Mouse (Mus musculus) kidney, embryonic 16.5 days (tissue): Measurements from ENCODE around the gene Cxcl3. TPM values are rescaled to one million over a fixed set of nuclear protein-coding genes. Genes with fewer than 3 reads are reported as not detected.

ENCODE experiments used
- ATAC-seq: fragments of 200-750 bp; cut with Nextera tagmentation; 2 replicates; pipeline ENCODE4 v1.8.0; 2017; ENCODE audit warnings: moderate TSS enrichment; ENCODE audit not compliant: low FRiP score, low TSS enrichment
- H3K27ac ChIP-seq: fragments of 300-500 bp; sonication (generic); 2 replicates; pipeline ENCODE4 v1.5.1; 2014; ENCODE audit warnings: low read length
- H3K27me3 ChIP-seq: fragments of 300-500 bp; sonication (generic); 2 replicates; pipeline ENCODE4 v1.6.1; 2014; ENCODE audit warnings: low read length, control low read depth, mixed read lengths; ENCODE audit not compliant: insufficient read depth
- H3K36me3 ChIP-seq: fragments of 300-500 bp; sonication (generic); 2 replicates; pipeline ENCODE4 v1.6.1; 2014; ENCODE audit warnings: low read length, control low read depth, mixed read lengths; ENCODE audit not compliant: insufficient read depth
- H3K4me1 ChIP-seq: fragments of 300-500 bp; sonication (generic); 2 replicates; pipeline ENCODE4 v1.6.1; 2014; ENCODE audit warnings: low read length, control low read depth, mixed read lengths; ENCODE audit not compliant: insufficient read depth
- H3K4me2 ChIP-seq: fragments of 300-500 bp; sonication (generic); replicated peaks from 2 replicates; pipeline ENCODE4 v1.6.1; 2014; ENCODE audit warnings: low read depth, low read length
- H3K4me3 ChIP-seq: fragments of 300-500 bp; sonication (generic); 2 replicates; pipeline ENCODE4 v1.5.1; 2014; ENCODE audit warnings: mild to moderate bottlenecking, low read length
- H3K9ac ChIP-seq: fragments of 300-500 bp; sonication (generic); replicated peaks from 2 replicates; pipeline ENCODE4 v1.6.1; 2014; ENCODE audit warnings: low read length
- H3K9me3 ChIP-seq: fragments of 300-500 bp; sonication (generic); 2 replicates; pipeline ENCODE4 v1.6.1; 2016; ENCODE audit warnings: low read length, control low read depth
- WGBS: fragments of 180-500 bp; shearing (Covaris S2); extraction: QIAGEN DNeasy Blood & Tissue Kit; methylation state at CpG from one replicate; pipeline ENCODE4 v1.1.7; 2014; 5-methylcytosine and 5-hydroxymethylcytosine counted together
- polyA plus RNA-seq: library from polyadenylated mRNA; unstranded; fragments of >200 nt; fragmentation: Nextera tagmentation; extraction: Ambion mirVana; gene quantifications from 2 replicates; pipeline ENCODE4 v1.2.1, GENCODE M21; 2015

Cxcl3 gene
- not detected in 2 replicates for polyA plus RNA-seq

DNA sequence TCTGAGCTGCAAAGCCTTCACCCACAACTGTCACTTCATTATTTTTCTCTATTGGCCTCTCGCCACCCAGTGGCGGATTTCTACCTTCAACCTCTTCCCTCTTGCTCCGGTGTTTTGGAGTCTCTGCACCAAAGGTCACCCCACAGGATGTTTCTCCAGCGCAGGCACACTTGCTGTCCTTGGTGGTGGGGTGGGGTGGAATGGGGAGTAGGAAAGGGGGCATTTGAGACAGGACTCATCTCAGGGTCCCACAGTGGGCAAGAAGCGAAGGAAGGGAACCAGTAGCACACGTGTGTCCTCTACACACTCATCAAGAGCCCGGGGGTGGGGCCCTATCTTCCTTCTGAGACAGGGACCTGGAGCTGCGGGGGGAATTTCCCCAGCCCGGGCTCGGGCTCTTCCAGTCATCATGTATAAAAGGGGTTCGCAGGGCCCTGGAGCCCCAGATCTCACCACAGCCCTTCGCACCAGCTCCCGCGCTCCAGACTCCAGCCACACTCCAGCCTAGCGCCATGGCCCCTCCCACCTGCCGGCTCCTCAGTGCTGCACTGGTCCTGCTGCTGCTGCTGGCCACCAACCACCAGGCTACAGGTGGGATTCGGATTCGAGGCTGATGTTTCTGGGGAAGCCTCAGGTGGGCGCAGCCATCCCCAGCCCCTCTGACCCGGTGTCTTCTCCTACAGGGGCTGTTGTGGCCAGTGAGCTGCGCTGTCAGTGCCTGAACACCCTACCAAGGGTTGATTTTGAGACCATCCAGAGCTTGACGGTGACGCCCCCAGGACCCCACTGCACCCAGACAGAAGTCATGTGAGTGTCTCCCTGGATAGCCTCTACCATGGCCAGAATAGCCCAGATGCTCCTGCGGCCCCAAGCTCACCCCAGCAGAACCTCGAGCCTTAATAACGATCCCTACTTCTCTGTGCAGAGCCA lies at the start of gene Cxcl3:
Gene Cxcl3, plus strand, starts transcription at position 445 of the 930 bp plus-strand sequence.
- WGBS = 21% methylated on average over 24 of the region's 26 CpGs
- ATAC-seq = peak; percentile 83
- H3K27me3 ChIP-seq = no peaks in the 10 kb centered on the region
- H3K9me3 ChIP-seq = no peaks in the 10 kb centered on the region
- peak within 1 kb of the TSS; percentile 34 for H3K4me3 ChIP-seq
- peak within 1 kb of the TSS; percentile 86 for H3K4me2 ChIP-seq
- no peak within 1 kb of the TSS for H3K27ac ChIP-seq
- H3K36me3 ChIP-seq = no peaks in the 10 kb centered on the region
- peaks cover 18% of the 10 kb centered on the region for H3K4me1 ChIP-seq
- peak within 1 kb of the TSS; percentile 41 for H3K9ac ChIP-seq

DNA sequence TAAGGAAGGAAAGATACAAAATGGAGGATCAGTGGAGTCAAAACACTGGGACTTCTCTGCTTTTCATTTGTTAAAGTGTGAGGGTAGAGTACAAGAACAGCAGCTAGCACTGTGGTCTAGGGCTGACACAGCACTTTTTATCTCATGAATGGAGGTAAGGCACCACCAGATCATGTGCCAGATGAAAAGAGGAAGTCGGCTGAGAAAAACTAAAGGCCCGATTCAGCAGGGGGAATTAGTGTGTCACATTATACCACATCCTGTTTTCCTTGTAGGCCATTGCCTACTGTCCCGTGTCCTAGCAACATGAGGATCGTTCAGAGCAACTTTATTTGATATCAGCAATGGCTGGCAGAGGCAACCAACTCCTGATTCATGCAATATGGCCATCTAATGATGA lies 43.9 kb upstream of the Cxcl3 start:
- no peak for ATAC-seq
- Histone ChIP-seq H3K27ac (no peak overlapping the region), H3K27me3 (no peaks in the 10 kb centered on the region), H3K9me3 (no peaks in the 10 kb centered on the region), H3K4me2 (no peak overlapping the region), H3K9ac (no peak overlapping the region), H3K4me1 (no peaks in the 10 kb centered on the region), H3K36me3 (no peaks in the 10 kb centered on the region), H3K4me3 (no peak overlapping the region)
- 43% methylated on average over 4 of the region's 4 CpGs for WGBS

DNA sequence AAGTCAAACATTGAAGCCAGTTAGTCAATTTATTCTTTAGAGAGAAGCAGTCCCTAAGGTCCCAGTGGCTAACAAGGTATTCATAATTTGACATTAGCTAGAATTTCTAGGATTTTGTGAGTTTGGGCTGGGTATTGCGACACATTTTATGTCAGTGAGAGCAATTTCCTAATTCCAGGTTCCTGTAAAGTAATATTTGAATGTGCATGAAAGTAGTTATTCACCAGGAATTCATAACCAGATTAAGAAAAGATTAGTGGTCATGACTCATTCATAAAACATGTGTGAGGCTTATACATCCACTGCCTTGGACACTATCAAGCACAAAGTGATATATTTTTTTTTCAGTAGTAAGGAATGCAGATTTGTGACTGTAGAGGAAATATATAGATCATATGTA lies 32.0 kb upstream of the Cxcl3 start:
- Histone ChIP-seq H3K4me1 (peaks cover 14% of the 10 kb centered on the region), H3K9me3 (no peaks in the 10 kb centered on the region), H3K4me3 (no peak overlapping the region), H3K27me3 (0 out of 2 replicates have a peak, but pooled peaks cover 2% of the 10 kb centered on the region), H3K27ac (no peak overlapping the region), H3K4me2 (no peak overlapping the region), H3K36me3 (no peaks in the 10 kb centered on the region), H3K9ac (no peak overlapping the region)
- ATAC-seq = no peak
- 95% methylated on average over 1 of the region's 1 CpGs for WGBS

GRCm38 (mm10) chr5:90758020-90758605 lies 27.8 kb upstream of the Cxcl3 start:
- Histone ChIP-seq H3K4me3 (no peak overlapping the region), H3K9me3 (no peaks in the 10 kb centered on the region), H3K27me3 (peaks cover 14% of the 10 kb centered on the region), H3K36me3 (no peaks in the 10 kb centered on the region), H3K4me1 (peaks cover 23% of the 10 kb centered on the region), H3K27ac (no peak overlapping the region), H3K9ac (no peak overlapping the region), H3K4me2 (no peak overlapping the region)
- ATAC-seq = no peak; the same call in 1 of the 2 replicates
- WGBS = 63% methylated on average over 5 of the region's 5 CpGs

GRCm38 (mm10) chr5:90759077-90760065 lies 26.5 kb upstream of the Cxcl3 start, which contains the start of gene Cxcl5:
TSS of gene Cxcl5 (plus strand) at chr5:90759360.
- Histone ChIP-seq H3K9ac (peak within 1 kb of the TSS; percentile 41; the same call in 1 of the 2 replicates), H3K27me3 (peaks cover 14% of the 10 kb centered on the region), H3K4me3 (peak within 1 kb of the TSS; percentile 38), H3K4me2 (peak within 1 kb of the TSS; percentile 65), H3K4me1 (peaks cover 23% of the 10 kb centered on the region), H3K9me3 (no peaks in the 10 kb centered on the region), H3K36me3 (no peaks in the 10 kb centered on the region), H3K27ac (no peak within 1 kb of the TSS)
- WGBS = 5% methylated on average over 32 of the region's 32 CpGs
- ATAC-seq = peak; percentile 49; the same call in 1 of the 2 replicates

DNA sequence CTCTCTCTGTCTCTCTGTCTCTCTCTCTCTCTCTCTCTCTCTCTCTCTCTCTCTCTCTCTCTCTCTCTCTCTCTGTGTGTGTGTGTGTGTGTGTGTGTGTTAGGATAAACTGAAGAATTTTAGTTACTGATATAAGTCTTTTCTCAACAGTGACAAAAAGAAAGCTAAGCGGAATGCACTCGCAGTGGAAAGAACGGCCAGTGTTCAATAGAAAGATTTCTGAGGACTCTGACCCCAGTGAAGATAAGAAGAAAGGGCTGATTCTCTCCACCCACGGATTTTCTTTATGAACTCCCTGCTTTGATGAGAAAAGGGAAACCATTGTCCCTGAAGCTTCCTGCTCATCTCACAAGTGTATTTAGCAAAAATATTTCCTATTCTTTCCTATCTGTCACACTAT lies 25.6 kb upstream of the Cxcl3 start:
- Histone ChIP-seq H3K36me3 (no peaks in the 10 kb centered on the region), H3K27ac (no peak overlapping the region), H3K4me3 (no peak overlapping the region), H3K4me1 (peaks cover 23% of the 10 kb centered on the region), H3K9ac (no peak overlapping the region), H3K4me2 (no peak overlapping the region), H3K27me3 (peaks cover 14% of the 10 kb centered on the region), H3K9me3 (no peaks in the 10 kb centered on the region)
- no peak for ATAC-seq
- WGBS = 56% methylated on average over 4 of the region's 4 CpGs

GRCm38 (mm10) chr5:90760844-90761243 lies 25.1 kb upstream of the Cxcl3 start:
- no peak overlapping the region for H3K27ac ChIP-seq
- no peak overlapping the region for H3K4me2 ChIP-seq
- H3K27me3 ChIP-seq = peaks cover 14% of the 10 kb centered on the region
- no peak overlapping the region for H3K4me3 ChIP-seq
- H3K9me3 ChIP-seq = no peaks in the 10 kb centered on the region
- peaks cover 26% of the 10 kb centered on the region for H3K4me1 ChIP-seq
- no peaks in the 10 kb centered on the region for H3K36me3 ChIP-seq
- H3K9ac ChIP-seq = no peak overlapping the region
- WGBS = 93% methylated on average over 2 of the region's 2 CpGs
- no peak for ATAC-seq

DNA sequence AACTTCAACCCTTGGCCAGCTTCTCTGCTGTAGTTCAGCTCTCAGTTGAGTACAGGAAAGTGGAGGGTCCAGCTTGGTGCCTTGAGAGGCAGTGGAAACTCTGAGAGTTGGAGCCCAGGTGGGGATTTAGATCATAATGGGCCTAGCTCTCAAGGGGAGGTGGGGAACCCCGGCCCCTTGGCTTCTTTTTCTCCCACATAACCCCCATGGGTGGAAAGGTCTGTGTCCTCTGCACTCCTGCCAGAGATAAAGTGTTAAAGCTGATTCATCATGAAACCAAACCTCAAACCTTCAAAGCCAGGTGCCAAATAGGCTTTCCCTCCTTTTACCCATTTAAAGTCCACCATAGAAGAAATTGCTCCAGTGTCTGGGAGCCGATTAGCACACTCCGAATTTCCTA lies 24.1 kb upstream of the Cxcl3 start:
- no peak for ATAC-seq
- Histone ChIP-seq H3K4me1 (peaks cover 29% of the 10 kb centered on the region), H3K9ac (no peak overlapping the region), H3K4me2 (no peak overlapping the region), H3K4me3 (no peak overlapping the region), H3K27me3 (peaks cover 14% of the 10 kb centered on the region), H3K27ac (no peak overlapping the region), H3K9me3 (no peaks in the 10 kb centered on the region), H3K36me3 (no peaks in the 10 kb centered on the region)
- WGBS = 82% methylated on average over 3 of the region's 3 CpGs

- Histone ChIP-seq H3K9me3 (no peaks in the 10 kb centered on the region), H3K4me3 (no peak overlapping the region), H3K4me1 (peaks cover 14% of the 10 kb centered on the region), H3K27me3 (peaks cover 11% of the 10 kb centered on the region), H3K27ac (no peak overlapping the region), H3K4me2 (no peak overlapping the region), H3K9ac (no peak overlapping the region), H3K36me3 (no peaks in the 10 kb centered on the region)
- no peak for ATAC-seq
- 82% methylated on average over 12 of the region's 12 CpGs for WGBS
Measured at GRCm38 (mm10) chr5:90763912-90764665, 21.8 kb upstream of the Cxcl3 start.
